ENCODE assay signal across 21 mouse cellular contexts in genomic region chr17:46262201-46262694, GRCm38 (mm10). TPM values are rescaled to one million over a fixed set of nuclear protein-coding genes. Genes with fewer than 3 reads are reported as not detected.
"Had no signal": no experiment of that assay in that cellular context is flagged by ENCODE, and none has a peak within 500 bp of the region (broad histone marks: within the 10 kb centered on the region; RNA-seq: fewer than 3 reads in every experiment).

No protein-coding gene starts in this region.

- H3K4me1 ChIP-seq: neural tube, embryonic 12.5 days had no signal

- H3K9ac ChIP-seq: liver, embryonic 13.5 days; neural tube, embryonic 12.5 days; stomach, embryonic 15.5 days had no signal

- H3K9me3 ChIP-seq: liver, embryonic 13.5 days; neural tube, embryonic 12.5 days; stomach, embryonic 15.5 days had no signal

- H3K4me2 ChIP-seq: liver, embryonic 13.5 days; midbrain, embryonic 11.5 days; neural tube, embryonic 12.5 days; stomach, embryonic 15.5 days had no signal

- DNase-seq: kidney, postnatal 25 days; layer of hippocampus, adult 9-11 months; liver, embryonic 13.5 days; lung, adult 2 months; lung, postnatal 14 days; lung, postnatal 4 days; midbrain, embryonic 14.5 days; retina, postnatal 1 day; right cerebral cortex, postnatal 25 days; spleen, adult 18-20 months; thymus, postnatal 36 days had no signal

- H3K27ac ChIP-seq: kidney, postnatal 0 days; layer of hippocampus, adult 2 months; liver, embryonic 13.5 days; neural tube, embryonic 12.5 days; stomach, embryonic 15.5 days had no signal

- H3K4me3 ChIP-seq: layer of hippocampus, adult 2 months; liver, embryonic 13.5 days; neural tube, embryonic 12.5 days; stomach, embryonic 15.5 days had no signal

- H3K27me3 ChIP-seq: liver, embryonic 13.5 days; neural tube, embryonic 12.5 days; stomach, embryonic 15.5 days had no signal

RNA-seq across cellular contexts. Expression of gene Lrrc73, which starts 8.9 kb away (rescaled TPM):
- total RNA-seq: liver, adult 2 months had no signal

RNA-seq across cellular contexts. Expression of gene Dlk2, which starts 35.0 kb away (rescaled TPM):
- total RNA-seq: liver, adult 2 months; megakaryocyte progenitor cell, adult 5-6 weeks; megakaryocyte-erythroid progenitor cell, adult 5-6 weeks; neutrophil, adult 5-6 weeks had no signal
- polyA plus RNA-seq: kidney, embryonic 14.5 days; liver, adult 2 months had no signal
